Mouse (Mus musculus): ENCODE results near the gene Uqcc3.
"Not testable (repeated sequence)": the region's sequence is repeated elsewhere in the genome, so short reads cannot be mapped to it uniquely, and the experiment has no call there.

The Uqcc3 gene

GRCm38 (mm10) chr19:8880311-8881033 lies at the start of gene Uqcc3:
Uqcc3 (minus strand) TSS chr19:8880923.
- peak; percentile 74 for DNase-seq (ENCODE audit: low read depth, low spot score)

GRCm38 (mm10) chr19:8930117-8930516 lies 49.4 kb upstream of the Uqcc3 start:
- no peak for DNase-seq (ENCODE audit: low read depth, low spot score)

GRCm38 (mm10) chr19:8929224-8930088 lies 48.7 kb upstream of the Uqcc3 start, which contains the start of the genes Rom1 and Eml3:
Rom1 (minus strand) TSS chr19:8929356.
Eml3 (plus strand) TSS chr19:8929552.
- DNase-seq (ENCODE audit: low read depth, low spot score): no peak

- DNase-seq (ENCODE audit: low read depth, low spot score): no peak
Measured at GRCm38 (mm10) chr19:8928689-8929223, 48.0 kb upstream of the Uqcc3 start.

GRCm38 (mm10) chr19:8927891-8928525 lies 47.3 kb upstream of the Uqcc3 start:
- DNase-seq (ENCODE audit: low read depth, low spot score): no peak

GRCm38 (mm10) chr19:8926766-8927165 lies 46.0 kb upstream of the Uqcc3 start:
- no peak for DNase-seq (ENCODE audit: low read depth, low spot score)

- DNase-seq (ENCODE audit: low read depth, low spot score): no peak
Measured at GRCm38 (mm10) chr19:8921741-8922140, 41.0 kb upstream of the Uqcc3 start.

GRCm38 (mm10) chr19:8920836-8921291 lies 40.1 kb upstream of the Uqcc3 start:
- no peak for DNase-seq (ENCODE audit: low read depth, low spot score)

GRCm38 (mm10) chr19:8920073-8920736 lies 39.5 kb upstream of the Uqcc3 start, which contains the start of gene B3gat3:
B3gat3 (plus strand) TSS chr19:8920374.
- DNase-seq (ENCODE audit: low read depth, low spot score): peak; percentile 63

GRCm38 (mm10) chr19:8919684-8920072 lies 39.0 kb upstream of the Uqcc3 start:
- DNase-seq (ENCODE audit: low read depth, low spot score): no peak

- no peak for DNase-seq (ENCODE audit: low read depth, low spot score)
Measured at GRCm38 (mm10) chr19:8919000-8919399, 38.3 kb upstream of the Uqcc3 start.

GRCm38 (mm10) chr19:8914212-8914611 lies 33.5 kb upstream of the Uqcc3 start:
- DNase-seq (ENCODE audit: low read depth, low spot score): no peak

- no peak for DNase-seq (ENCODE audit: low read depth, low spot score)
Measured at GRCm38 (mm10) chr19:8911810-8912209, 31.1 kb upstream of the Uqcc3 start.

GRCm38 (mm10) chr19:8908531-8908930 lies 27.8 kb upstream of the Uqcc3 start:
- DNase-seq (ENCODE audit: low read depth, low spot score): no peak

- no peak for DNase-seq (ENCODE audit: low read depth, low spot score)
Measured at GRCm38 (mm10) chr19:8903412-8903811, 22.7 kb upstream of the Uqcc3 start.

- no peak for DNase-seq (ENCODE audit: low read depth, low spot score)
Measured at GRCm38 (mm10) chr19:8899079-8899478, 18.4 kb upstream of the Uqcc3 start.

- DNase-seq (ENCODE audit: low read depth, low spot score): no peak
Measured at GRCm38 (mm10) chr19:8898576-8898975, 17.9 kb upstream of the Uqcc3 start.

GRCm38 (mm10) chr19:8897865-8898495 lies 17.3 kb upstream of the Uqcc3 start, which contains the start of gene Ganab:
Ganab (plus strand) TSS chr19:8898071.
- DNase-seq (ENCODE audit: low read depth, low spot score): peak; percentile 90

- not testable (repeated sequence) for DNase-seq (ENCODE audit: low read depth, low spot score)
Measured at GRCm38 (mm10) chr19:8897211-8897864, 16.6 kb upstream of the Uqcc3 start.

- DNase-seq (ENCODE audit: low read depth, low spot score): not testable (repeated sequence)
Measured at GRCm38 (mm10) chr19:8896231-8896630, 15.5 kb upstream of the Uqcc3 start.
